ENCODE assay signal across 28 mouse cellular contexts in the genomic region with DNA sequence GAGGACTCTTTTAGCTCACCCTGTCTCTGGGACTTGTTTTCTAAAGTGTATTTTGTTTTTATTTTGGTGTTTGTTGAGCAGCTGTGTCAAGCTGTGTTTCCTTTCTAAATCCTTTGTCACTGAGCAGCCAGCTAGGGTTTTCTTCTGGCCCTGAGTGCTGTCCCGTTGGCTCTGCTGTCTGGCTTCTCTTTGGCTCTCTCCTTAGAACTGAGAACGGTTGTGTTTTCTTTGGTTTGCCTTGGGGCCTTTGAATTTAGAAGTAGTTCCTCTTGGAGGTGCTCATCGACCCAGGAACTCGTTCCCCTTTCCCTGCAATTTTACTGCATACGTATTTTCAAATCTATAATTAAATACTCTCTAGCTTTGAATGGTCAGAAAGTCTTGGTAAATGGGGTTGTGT. TPM values are rescaled to one million over a fixed set of nuclear protein-coding genes. Genes with fewer than 3 reads are reported as not detected.
DNase-seq lines count a peak whose midpoint lies in the region; ATAC-seq and TF ChIP-seq lines count a peak whose summit lies in the region.
"Had no signal": no experiment of that assay in that cellular context is flagged by ENCODE, and none has a peak within 500 bp of the region (broad histone marks: within the 10 kb centered on the region; RNA-seq: fewer than 3 reads in every experiment).

No protein-coding gene starts in this region.

- no peak overlapping the region for H3K4me3 ChIP-seq in forebrain, embryonic 10.5 days
- H3K4me3 ChIP-seq in forebrain, postnatal 0 days (ENCODE audit: low read depth, low read length), result no peak overlapping the region
- no peak overlapping the region for H3K4me3 ChIP-seq in hindbrain, embryonic 10.5 days
- H3K4me3 ChIP-seq in hindbrain, postnatal 0 days (ENCODE audit: low read length), result no peak overlapping the region
- no peak overlapping the region for H3K4me3 ChIP-seq in midbrain, embryonic 11.5 days (ENCODE audit: low read depth, low read length)
- no peak overlapping the region for H3K4me3 ChIP-seq in midbrain, embryonic 14.5 days (replicated peaks; ENCODE audit: low read depth, low read length)
- H3K4me3 ChIP-seq: embryonic facial prominence, embryonic 10.5 days; embryonic facial prominence, embryonic 12.5 days; forebrain, embryonic 12.5 days had no signal

- peaks cover 26% of the 10 kb centered on the region for H3K4me1 ChIP-seq in forebrain, embryonic 10.5 days
- H3K4me1 ChIP-seq in forebrain, postnatal 0 days (ENCODE audit: insufficient read depth), result no peaks in the 10 kb centered on the region
- peaks cover 18% of the 10 kb centered on the region; the same call in 1 of the 2 replicates for H3K4me1 ChIP-seq in hindbrain, embryonic 10.5 days (replicated peaks)
- H3K4me1 ChIP-seq in hindbrain, postnatal 0 days (ENCODE audit: insufficient read depth, low read length), result no peaks in the 10 kb centered on the region
- no peaks in the 10 kb centered on the region; the same call in 1 of the 2 replicates for H3K4me1 ChIP-seq in midbrain, embryonic 11.5 days (ENCODE audit: control insufficient read depth, insufficient read depth, low read length)
- H3K4me1 ChIP-seq in midbrain, embryonic 14.5 days (ENCODE audit: control insufficient read depth, insufficient read depth, low read length), result no peaks in the 10 kb centered on the region

- no peak for DNase-seq in forebrain, embryonic 10.5 days (ENCODE audit: extremely low spot score, low spot score)
- DNase-seq in forebrain, postnatal 0 days, result no peak
- no peak for DNase-seq in hindbrain, embryonic 10.5 days (ENCODE audit: low spot score)
- DNase-seq in hindbrain, postnatal 0 days (ENCODE audit: low spot score), result no peak
- peak; percentile 81 for DNase-seq in midbrain, embryonic 11.5 days (ENCODE audit: low spot score, missing footprints)
- no peak for DNase-seq in midbrain, embryonic 14.5 days
- DNase-seq: adrenal gland, adult 8-10 months; adrenal gland, postnatal 14 days; adrenal gland, postnatal 36 days; B cell, adult 2 months; cerebellum, adult 11-12 months; cerebellum, adult 2 months; cerebellum, adult 9-10 months; cerebellum, postnatal 10 days; cerebellum, postnatal 25 days had no signal

- H3K9me3 ChIP-seq in forebrain, embryonic 10.5 days, result no peaks in the 10 kb centered on the region
- no peaks in the 10 kb centered on the region for H3K9me3 ChIP-seq in forebrain, postnatal 0 days (ENCODE audit: low read length)
- no peaks in the 10 kb centered on the region for H3K9me3 ChIP-seq in hindbrain, embryonic 10.5 days
- H3K9me3 ChIP-seq in hindbrain, postnatal 0 days (ENCODE audit: low read length), result no peaks in the 10 kb centered on the region
- H3K9me3 ChIP-seq in midbrain, embryonic 11.5 days (ENCODE audit: control insufficient read depth, low read length), result no peaks in the 10 kb centered on the region
- H3K9me3 ChIP-seq in midbrain, embryonic 14.5 days (ENCODE audit: control insufficient read depth, low read length), result no peaks in the 10 kb centered on the region
- H3K9me3 ChIP-seq: embryonic facial prominence, embryonic 10.5 days; embryonic facial prominence, embryonic 12.5 days; forebrain, embryonic 12.5 days; G1E had no signal

- WGBS in forebrain, embryonic 10.5 days, result 86% methylated on average over 5 of the region's 5 CpGs
- WGBS in forebrain, postnatal 0 days, result 62% methylated on average over 5 of the region's 5 CpGs
- WGBS in hindbrain, embryonic 10.5 days, result 85% methylated on average over 5 of the region's 5 CpGs
- 85% methylated on average over 5 of the region's 5 CpGs for WGBS in hindbrain, postnatal 0 days
- 85% methylated on average over 5 of the region's 5 CpGs for WGBS in midbrain, embryonic 11.5 days
- 76% methylated on average over 5 of the region's 5 CpGs for WGBS in midbrain, embryonic 14.5 days

- H3K9ac ChIP-seq in forebrain, postnatal 0 days, result no peak overlapping the region
- H3K9ac ChIP-seq in hindbrain, postnatal 0 days (replicated peaks; ENCODE audit: low read length), result no peak overlapping the region
- H3K9ac ChIP-seq in midbrain, embryonic 11.5 days (ENCODE audit: low read length), result no peak overlapping the region
- no peak overlapping the region for H3K9ac ChIP-seq in midbrain, embryonic 14.5 days (replicated peaks; ENCODE audit: low read length)
- H3K9ac ChIP-seq: embryonic facial prominence, embryonic 12.5 days; forebrain, embryonic 12.5 days had no signal

- no peak overlapping the region for H3K4me2 ChIP-seq in forebrain, postnatal 0 days (ENCODE audit: low read depth)
- no peak overlapping the region for H3K4me2 ChIP-seq in hindbrain, postnatal 0 days (ENCODE audit: low read depth, low read length)
- H3K4me2 ChIP-seq in midbrain, embryonic 11.5 days, result no peak overlapping the region
- no peak overlapping the region for H3K4me2 ChIP-seq in midbrain, embryonic 14.5 days (ENCODE audit: low read length)
- H3K4me2 ChIP-seq: embryonic facial prominence, embryonic 12.5 days; forebrain, embryonic 12.5 days had no signal

- H3K27me3 ChIP-seq in forebrain, embryonic 10.5 days (ENCODE audit: poor library complexity, severe bottlenecking), result no peaks in the 10 kb centered on the region
- no peaks in the 10 kb centered on the region for H3K27me3 ChIP-seq in forebrain, postnatal 0 days (ENCODE audit: insufficient read depth, low read length)
- no peaks in the 10 kb centered on the region for H3K27me3 ChIP-seq in hindbrain, embryonic 10.5 days (ENCODE audit: insufficient read depth, poor library complexity, severe bottlenecking)
- H3K27me3 ChIP-seq in hindbrain, postnatal 0 days (ENCODE audit: insufficient read depth, low read length), result no peaks in the 10 kb centered on the region
- H3K27me3 ChIP-seq in midbrain, embryonic 11.5 days (ENCODE audit: control insufficient read depth, insufficient read depth, low read length), result no peaks in the 10 kb centered on the region
- H3K27me3 ChIP-seq in midbrain, embryonic 14.5 days (ENCODE audit: control insufficient read depth, insufficient read depth, low read length), result no peaks in the 10 kb centered on the region
- H3K27me3 ChIP-seq: CH12.LX; embryonic facial prominence, embryonic 12.5 days; forebrain, embryonic 12.5 days; Patski had no signal

- 0 out of 2 replicates have a peak overlapping the region, but pooled peaks have one; percentile 2 for H3K27ac ChIP-seq in forebrain, embryonic 10.5 days
- H3K27ac ChIP-seq in forebrain, postnatal 0 days (ENCODE audit: low read depth, low read length), result no peak overlapping the region
- H3K27ac ChIP-seq in hindbrain, embryonic 10.5 days, result peak overlapping the region; percentile 20; the same call in 1 of the 2 replicates
- no peak overlapping the region for H3K27ac ChIP-seq in hindbrain, postnatal 0 days
- no peak overlapping the region for H3K27ac ChIP-seq in midbrain, embryonic 11.5 days (ENCODE audit: low read depth, low read length)
- no peak overlapping the region for H3K27ac ChIP-seq in midbrain, embryonic 14.5 days (replicated peaks; ENCODE audit: low read depth, low read length)
- H3K27ac ChIP-seq: embryonic facial prominence, embryonic 10.5 days; embryonic facial prominence, embryonic 12.5 days; forebrain, embryonic 12.5 days had no signal

- no peak for TF ChIP-seq CTCF in forebrain, postnatal 0 days (IDR thresholded peaks at IDR 0.05; ENCODE audit: low read depth)
- no peak for TF ChIP-seq CTCF in hindbrain, postnatal 0 days (IDR thresholded peaks at IDR 0.05; ENCODE audit: low read depth)

- peaks cover 18% of the 10 kb centered on the region for H3K36me3 ChIP-seq in forebrain, embryonic 10.5 days (replicated peaks)
- no peaks in the 10 kb centered on the region; the same call in 1 of the 2 replicates for H3K36me3 ChIP-seq in forebrain, postnatal 0 days (ENCODE audit: insufficient read depth)
- peaks cover 16% of the 10 kb centered on the region for H3K36me3 ChIP-seq in hindbrain, embryonic 10.5 days
- no peaks in the 10 kb centered on the region for H3K36me3 ChIP-seq in hindbrain, postnatal 0 days (ENCODE audit: insufficient read depth, low read length)
- no peaks in the 10 kb centered on the region for H3K36me3 ChIP-seq in midbrain, embryonic 11.5 days (ENCODE audit: control insufficient read depth, insufficient read depth, low read length)
- H3K36me3 ChIP-seq in midbrain, embryonic 14.5 days (ENCODE audit: control insufficient read depth, insufficient read depth, low read length), result peaks cover 3% of the 10 kb centered on the region; the same call in 1 of the 2 replicates
- H3K36me3 ChIP-seq: embryonic facial prominence, embryonic 12.5 days had no signal

- no peak for ATAC-seq in forebrain, postnatal 0 days
- ATAC-seq in hindbrain, postnatal 0 days, result no peak
- ATAC-seq in midbrain, embryonic 11.5 days (ENCODE audit: low FRiP score), result no peak
- ATAC-seq in midbrain, embryonic 14.5 days (ENCODE audit: low FRiP score, low TSS enrichment), result no peak
- ATAC-seq: activated CD4-positive, CD25-positive, alpha-beta regulatory T cell, adult 4 months; CD4-positive, CD25-positive, alpha-beta regulatory T cell, adult 4 months; forebrain, embryonic 16.5 days; Patski had no signal

RNA-seq across cellular contexts. Expression of a gene that starts 36.9 kb away (rescaled TPM):
- 0.14 TPM in 1 of 2 replicates, not detected in the other for polyA plus RNA-seq in forebrain, embryonic 10.5 days (2016; fragmentation: Nextera tagmentation; extraction: Ambion mirVana)
- not detected in 2 replicates for total RNA-seq in forebrain, postnatal 0 days (2014; rRNA removed)
- polyA plus RNA-seq in forebrain, postnatal 0 days (2015; fragmentation: Nextera tagmentation; extraction: Ambion mirVana), result not detected in 2 replicates
- polyA plus RNA-seq in hindbrain, embryonic 10.5 days (2016; fragmentation: Nextera tagmentation; extraction: Ambion mirVana), result 0.24 TPM in 1 of 2 replicates, not detected in the other
- not detected in 2 replicates for total RNA-seq in hindbrain, postnatal 0 days (2014; rRNA removed)
- not detected in 2 replicates for polyA plus RNA-seq in hindbrain, postnatal 0 days (2015; fragmentation: Nextera tagmentation; extraction: Ambion mirVana)
- 0.14 TPM in 1 of 2 replicates, not detected in the other for polyA plus RNA-seq in midbrain, embryonic 11.5 days (2014; fragmentation: Nextera tagmentation; extraction: Ambion mirVana)
- polyA plus RNA-seq in midbrain, embryonic 14.5 days (2014; fragmentation: Nextera tagmentation; extraction: Ambion mirVana), result 0.30 TPM in 1 of 2 replicates, not detected in the other
- total RNA-seq: adrenal gland, adult 18-20 months; adrenal gland, adult 8-10 months; adrenal gland, postnatal 14 days; adrenal gland, postnatal 36 days; CH12.LX; G1E had no signal
- polyA plus RNA-seq: cerebellum, adult 2 months; cortical plate, adult 2 months; embryonic facial prominence, embryonic 14.5 days; forebrain, embryonic 12.5 days; forebrain, embryonic 14.5 days; G1E; Patski had no signal

RNA-seq across cellular contexts. Expression of a gene that starts 55.0 kb away (rescaled TPM):
- 5.0 and 5.3 TPM in 2 replicates for polyA plus RNA-seq in forebrain, embryonic 10.5 days (2016; fragmentation: Nextera tagmentation; extraction: Ambion mirVana)
- 3.7 and 5.3 TPM in 2 replicates for total RNA-seq in forebrain, postnatal 0 days (2014; rRNA removed)
- polyA plus RNA-seq in forebrain, postnatal 0 days (2015; fragmentation: Nextera tagmentation; extraction: Ambion mirVana), result 1.5 and 2.1 TPM in 2 replicates
- polyA plus RNA-seq in hindbrain, embryonic 10.5 days (2016; fragmentation: Nextera tagmentation; extraction: Ambion mirVana), result 3.5 and 4.4 TPM in 2 replicates
- 5.1 and 5.2 TPM in 2 replicates for total RNA-seq in hindbrain, postnatal 0 days (2014; rRNA removed)
- polyA plus RNA-seq in hindbrain, postnatal 0 days (2015; fragmentation: Nextera tagmentation; extraction: Ambion mirVana), result 3.3 and 3.4 TPM in 2 replicates
- polyA plus RNA-seq in midbrain, embryonic 11.5 days (2014; fragmentation: Nextera tagmentation; extraction: Ambion mirVana), result 3.3 and 4.3 TPM in 2 replicates
- 2.3 and 3.7 TPM in 2 replicates for polyA plus RNA-seq in midbrain, embryonic 14.5 days (2014; fragmentation: Nextera tagmentation; extraction: Ambion mirVana)

RNA-seq across cellular contexts. Expression of a gene that starts 56.2 kb away (rescaled TPM):
- 35.0 and 36.0 TPM in 2 replicates for polyA plus RNA-seq in forebrain, embryonic 10.5 days (2016; fragmentation: Nextera tagmentation; extraction: Ambion mirVana)
- total RNA-seq in forebrain, postnatal 0 days (2014; rRNA removed), result 10.1 and 12.4 TPM in 2 replicates
- polyA plus RNA-seq in forebrain, postnatal 0 days (2015; fragmentation: Nextera tagmentation; extraction: Ambion mirVana), result 12.0 and 14.4 TPM in 2 replicates
- 27.6 and 33.4 TPM in 2 replicates for polyA plus RNA-seq in hindbrain, embryonic 10.5 days (2016; fragmentation: Nextera tagmentation; extraction: Ambion mirVana)
- 10.1 and 13.8 TPM in 2 replicates for total RNA-seq in hindbrain, postnatal 0 days (2014; rRNA removed)
- 9.7 and 11.0 TPM in 2 replicates for polyA plus RNA-seq in hindbrain, postnatal 0 days (2015; fragmentation: Nextera tagmentation; extraction: Ambion mirVana)
- polyA plus RNA-seq in midbrain, embryonic 11.5 days (2014; fragmentation: Nextera tagmentation; extraction: Ambion mirVana), result 37.2 and 38.6 TPM in 2 replicates
- 10.0 and 14.9 TPM in 2 replicates for polyA plus RNA-seq in midbrain, embryonic 14.5 days (2014; fragmentation: Nextera tagmentation; extraction: Ambion mirVana)

Comparison
In these comparisons a context has a peak if more than half of its experiments do, and no peak if none do; other contexts are left out.
1. H3K27ac ChIP-seq: peak in forebrain, embryonic 10.5 days (single experiment) and hindbrain, embryonic 10.5 days (single experiment); none in forebrain, postnatal 0 days (single experiment), hindbrain, postnatal 0 days (single experiment), midbrain, embryonic 11.5 days (single experiment) and midbrain, embryonic 14.5 days (single experiment).